Mouse (Mus musculus) forebrain, embryonic 11.5 days (tissue): ENCODE data around the gene Ptprcap. TPM values are rescaled to one million over a fixed set of nuclear protein-coding genes. Genes with fewer than 3 reads are reported as not detected.

Experiments used
- ATAC-seq: fragments of 200-750 bp; cut with Nextera tagmentation; replicated peaks from 2 replicates; pipeline ENCODE4 v1.8.0; 2017; ENCODE audit warnings: moderate TSS enrichment; ENCODE audit not compliant: low FRiP score
- DNase-seq: peaks from one replicate; pipeline ENCODE4 v3.0.0-alpha.2; 2017; ENCODE audit warnings: low spot score
- H3K27ac ChIP-seq: fragments of 300-500 bp; sonication (generic); 2 replicates; pipeline ENCODE4 v1.5.1; 2014; ENCODE audit warnings: low read depth, low read length
- H3K27me3 ChIP-seq: fragments of 300-500 bp; sonication (generic); 2 replicates; pipeline ENCODE4 v1.6.1; 2014; ENCODE audit warnings: mild to moderate bottlenecking, low read length, mixed read lengths; ENCODE audit not compliant: control insufficient read depth, insufficient read depth
- H3K36me3 ChIP-seq: fragments of 300-500 bp; sonication (generic); 2 replicates; pipeline ENCODE4 v1.6.1; 2014; ENCODE audit warnings: mild to moderate bottlenecking, low read length, moderate library complexity, mixed read lengths; ENCODE audit not compliant: control insufficient read depth, insufficient read depth
- H3K4me1 ChIP-seq: fragments of 300-500 bp; sonication (generic); replicated peaks from 2 replicates; pipeline ENCODE4 v1.6.1; 2014; ENCODE audit warnings: low read length, mixed read lengths; ENCODE audit not compliant: control insufficient read depth, insufficient read depth
- H3K4me2 ChIP-seq: fragments of 300-500 bp; sonication (generic); 2 replicates; pipeline ENCODE4 v1.6.1; 2014; ENCODE audit warnings: low read depth, mild to moderate bottlenecking, low read length, moderate library complexity, mixed read lengths; ENCODE audit not compliant: severe bottlenecking
- H3K4me3 ChIP-seq: fragments of 300-500 bp; sonication (generic); 2 replicates; pipeline ENCODE4 v1.5.1; 2014; ENCODE audit warnings: low read depth, low read length
- H3K9ac ChIP-seq: fragments of 300-500 bp; sonication (generic); 2 replicates; pipeline ENCODE4 v1.6.1; 2014; ENCODE audit warnings: low read length
- H3K9me3 ChIP-seq: fragments of 300-500 bp; sonication (generic); 2 replicates; pipeline ENCODE4 v1.6.1; 2016; ENCODE audit warnings: low read length, mixed read lengths; ENCODE audit not compliant: control insufficient read depth
- WGBS: fragments of 180-500 bp; shearing (Covaris S2); extraction: QIAGEN DNeasy Blood & Tissue Kit; methylation state at CpG from one replicate; pipeline ENCODE4 v1.1.7; 2014; 5-methylcytosine and 5-hydroxymethylcytosine counted together
- polyA plus RNA-seq: library from polyadenylated mRNA; unstranded; fragments of >200 nt; fragmentation: Nextera tagmentation; extraction: Ambion mirVana; gene quantifications from 2 replicates; pipeline ENCODE4 v1.2.1, GENCODE M21; 2014

Ptprcap gene
- polyA plus RNA-seq, 1 experiment from 2014 or later = 0.96 TPM

- peak overlapping the region; percentile 69 for H3K4me3 ChIP-seq
- no peaks in the 10 kb centered on the region for H3K9me3 ChIP-seq
- peak overlapping the region; percentile 67 for H3K9ac ChIP-seq
- DNase-seq (no peak), ATAC-seq (peak; percentile 29; the same call in 1 of the 2 replicates)
- peak overlapping the region; percentile 87 for H3K4me2 ChIP-seq
- no peaks in the 10 kb centered on the region; the same call in 1 of the 2 replicates for H3K36me3 ChIP-seq
- WGBS = 29% methylated on average over 4 of the region's 4 CpGs
- H3K27me3 ChIP-seq = no peaks in the 10 kb centered on the region
- peak overlapping the region; percentile 53; the same call in 1 of the 2 replicates for H3K27ac ChIP-seq
- H3K4me1 ChIP-seq = peaks cover 6% of the 10 kb centered on the region
Measured at GRCm38 (mm10) chr19:4163543-4163887, 10.1 kb downstream of the Ptprcap start.

DNA sequence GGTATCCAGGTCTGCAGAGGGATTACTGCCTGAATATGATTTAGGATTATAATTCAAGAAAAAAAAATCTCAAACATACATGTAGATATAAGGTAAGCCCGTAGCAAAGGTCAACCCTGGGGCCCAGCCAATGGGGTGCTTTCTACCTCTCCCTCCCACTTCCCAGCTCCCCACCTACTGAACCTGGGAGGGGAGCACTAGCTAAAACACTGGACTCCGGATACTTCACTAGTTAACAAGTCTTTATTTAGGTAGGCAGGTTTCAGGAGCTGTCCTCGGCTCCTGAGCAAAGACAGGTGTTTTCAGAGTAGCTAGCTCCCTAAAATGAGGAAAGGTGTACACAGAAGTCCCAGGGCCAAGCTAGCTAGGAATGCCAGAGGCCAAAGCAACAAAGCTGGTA is 10.7 kb downstream of the Ptprcap start:
- ATAC-seq = no peak
- H3K36me3 ChIP-seq = no peaks in the 10 kb centered on the region; the same call in 1 of the 2 replicates
- no peak overlapping the region for H3K9ac ChIP-seq
- no peak for DNase-seq
- 78% methylated on average over 3 of the region's 3 CpGs for WGBS
- H3K27ac ChIP-seq = no peak overlapping the region
- no peaks in the 10 kb centered on the region for H3K27me3 ChIP-seq
- H3K4me2 ChIP-seq = no peak overlapping the region
- H3K4me3 ChIP-seq = no peak overlapping the region
- no peaks in the 10 kb centered on the region for H3K9me3 ChIP-seq
- H3K4me1 ChIP-seq = peaks cover 6% of the 10 kb centered on the region

DNA sequence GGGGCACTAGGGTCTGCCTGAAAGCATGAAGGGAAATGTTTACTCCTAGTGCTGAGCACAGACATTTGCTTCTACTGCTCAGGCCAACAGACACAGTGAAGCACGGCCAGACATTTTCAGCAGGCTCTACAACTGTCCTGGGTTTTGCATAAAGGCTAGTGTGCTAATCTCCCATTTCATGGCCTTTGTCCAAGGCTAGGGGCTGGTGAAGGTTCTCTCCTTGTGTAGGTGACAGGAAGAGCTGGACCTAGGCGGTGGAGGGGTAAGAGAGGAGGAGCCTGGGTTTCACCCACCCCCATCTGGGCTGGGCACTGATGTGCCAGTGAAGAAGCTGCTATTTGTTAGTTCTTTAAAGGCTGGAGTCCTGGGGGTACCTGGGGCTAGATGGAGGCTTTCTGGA is 11.3 kb downstream of the Ptprcap start:
- no peak for DNase-seq
- Histone ChIP-seq H3K27ac (no peak overlapping the region), H3K27me3 (no peaks in the 10 kb centered on the region), H3K9ac (no peak overlapping the region), H3K4me2 (no peak overlapping the region), H3K9me3 (no peaks in the 10 kb centered on the region), H3K4me1 (peaks cover 7% of the 10 kb centered on the region), H3K4me3 (no peak overlapping the region), H3K36me3 (no peaks in the 10 kb centered on the region; the same call in 1 of the 2 replicates)
- ATAC-seq = no peak
- WGBS = 73% methylated on average over 2 of the region's 2 CpGs

DNA sequence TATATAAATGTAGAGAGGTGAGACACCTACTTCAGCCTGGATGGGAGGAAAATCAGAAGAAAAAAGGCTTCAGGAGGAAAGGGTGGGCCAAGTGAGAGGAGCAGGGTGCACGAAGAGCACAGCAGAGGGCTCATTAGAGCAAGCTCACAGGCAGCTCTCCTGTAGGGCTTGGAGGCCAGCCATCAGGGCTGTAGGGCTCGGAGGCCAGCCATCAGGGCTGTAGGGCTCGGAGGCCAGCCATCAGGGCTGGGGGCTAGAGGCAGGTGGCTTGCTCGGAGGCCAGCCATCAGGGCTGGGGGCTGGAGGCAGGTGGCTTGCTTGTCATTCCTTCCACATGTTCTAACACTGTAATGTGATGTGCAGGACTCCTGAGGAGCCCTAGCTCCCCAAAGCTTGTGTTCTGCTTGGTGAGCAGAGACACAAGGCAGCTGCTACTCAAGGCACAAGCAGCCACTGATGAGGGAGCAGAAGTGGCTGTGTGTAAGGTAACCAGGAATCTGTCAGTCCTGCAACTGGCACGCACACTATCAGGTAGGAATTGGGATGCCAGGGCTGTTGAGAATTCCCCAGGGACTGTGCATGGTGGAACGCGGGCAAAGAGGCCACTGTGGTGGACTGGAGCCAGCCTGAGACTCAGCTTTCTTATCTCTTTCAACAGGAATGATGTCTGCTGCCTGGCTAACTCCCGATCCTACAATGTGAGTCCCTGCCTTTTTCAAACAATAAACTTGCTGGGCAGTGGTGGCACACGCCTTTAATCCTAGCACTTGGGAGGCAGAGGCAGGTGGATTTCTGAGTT is 13.5 kb downstream of the Ptprcap start:
- no peak overlapping the region for H3K4me2 ChIP-seq
- no peak overlapping the region for H3K27ac ChIP-seq
- H3K27me3 ChIP-seq = no peaks in the 10 kb centered on the region
- WGBS = 88% methylated on average over 9 of the region's 9 CpGs
- H3K9me3 ChIP-seq = no peaks in the 10 kb centered on the region
- H3K36me3 ChIP-seq = no peaks in the 10 kb centered on the region
- peaks cover 12% of the 10 kb centered on the region for H3K4me1 ChIP-seq
- DNase-seq = no peak
- no peak for ATAC-seq
- no peak overlapping the region for H3K4me3 ChIP-seq
- no peak overlapping the region for H3K9ac ChIP-seq

DNA sequence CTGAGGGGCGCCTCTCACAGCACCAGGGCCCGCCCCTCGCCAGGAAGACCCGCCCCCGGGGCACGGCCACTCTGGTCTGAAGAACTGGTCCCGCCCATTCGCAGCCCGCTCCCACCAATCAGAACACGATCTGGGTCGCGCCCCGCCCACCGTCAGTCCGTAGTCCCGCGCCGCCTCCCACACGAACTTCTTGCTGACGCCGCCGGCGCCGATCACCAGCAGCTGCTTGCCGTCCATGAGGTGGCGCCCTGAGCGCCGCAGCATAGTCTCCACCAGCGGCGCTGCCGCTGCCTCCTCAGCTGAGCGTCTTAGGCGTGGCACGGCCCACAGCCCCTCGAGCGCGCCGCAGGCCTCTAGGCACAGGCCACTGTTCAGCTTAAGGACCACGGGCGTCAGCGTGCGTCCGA is 16.0 kb downstream of the Ptprcap start:
- Histone ChIP-seq H3K27ac (peak overlapping the region; percentile 67), H3K36me3 (no peaks in the 10 kb centered on the region), H3K4me2 (peak overlapping the region; percentile 92), H3K4me3 (peak overlapping the region; percentile 37), H3K9me3 (no peaks in the 10 kb centered on the region), H3K9ac (peak overlapping the region; percentile 75), H3K4me1 (peaks cover 6% of the 10 kb centered on the region), H3K27me3 (no peaks in the 10 kb centered on the region)
- peak; percentile 94 for ATAC-seq
- WGBS = under 1% methylated on average over 42 of the region's 43 CpGs
- peak; percentile 100 for DNase-seq

DNA sequence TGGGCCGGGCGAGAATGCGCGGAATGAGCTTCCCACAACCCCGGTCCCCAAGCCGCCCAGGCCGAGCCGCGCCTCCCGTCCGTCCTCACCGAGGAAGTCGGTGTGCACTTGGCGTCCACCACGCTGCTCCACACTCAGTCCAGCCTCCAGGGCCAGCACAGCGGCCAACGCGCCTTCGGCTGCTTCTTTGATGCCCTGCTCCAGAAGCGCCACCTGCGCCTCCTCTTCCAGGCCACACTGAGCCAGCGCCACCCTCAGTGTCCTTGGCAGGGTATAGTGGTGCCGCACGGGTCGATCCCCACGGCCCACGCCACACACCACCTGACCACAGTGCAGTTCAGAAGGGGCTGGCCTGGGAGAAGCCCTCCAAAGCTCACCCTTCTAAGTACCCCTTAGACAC is 16.4 kb downstream of the Ptprcap start:
- peaks cover 6% of the 10 kb centered on the region for H3K4me1 ChIP-seq
- ATAC-seq (peak; percentile 63), DNase-seq (no peak)
- no peaks in the 10 kb centered on the region for H3K36me3 ChIP-seq
- H3K4me3 ChIP-seq = peak overlapping the region; percentile 37
- peak overlapping the region; percentile 67 for H3K27ac ChIP-seq
- H3K4me2 ChIP-seq = peak overlapping the region; percentile 92
- no peaks in the 10 kb centered on the region for H3K27me3 ChIP-seq
- H3K9me3 ChIP-seq = no peaks in the 10 kb centered on the region
- H3K9ac ChIP-seq = peak overlapping the region; percentile 75
- 10% methylated on average over 27 of the region's 27 CpGs for WGBS

DNA sequence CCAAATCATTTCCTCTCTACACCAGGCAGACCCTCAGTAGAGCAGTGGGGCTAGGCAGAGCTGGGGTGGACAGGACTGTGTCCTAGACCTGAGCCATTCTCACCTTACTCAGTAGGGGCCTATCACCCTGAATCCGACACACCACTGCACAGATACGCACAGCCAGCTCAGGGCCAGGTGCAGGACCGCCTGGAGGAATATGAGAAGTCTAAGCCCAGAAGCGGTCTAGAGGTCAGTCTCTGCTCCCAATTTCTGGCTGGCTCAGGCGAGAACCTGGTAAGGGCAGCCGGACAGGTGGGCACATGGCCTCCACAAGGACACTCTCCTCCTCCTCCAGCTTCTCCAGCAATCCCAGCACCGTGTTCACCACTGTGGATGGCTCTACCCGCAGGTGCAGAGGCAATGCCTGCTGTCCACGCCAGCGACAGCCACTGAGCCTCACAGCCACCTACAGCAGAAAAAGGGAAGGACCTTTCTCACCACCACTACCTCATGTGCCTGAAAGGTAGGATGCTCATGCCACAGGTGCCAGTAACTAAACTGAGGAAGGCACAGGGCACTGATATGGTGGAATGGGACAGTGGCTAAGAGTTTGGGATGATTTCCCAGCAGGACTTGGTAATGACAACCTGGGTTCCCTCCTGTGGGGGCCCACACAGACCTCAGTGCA is 17.5 kb downstream of the Ptprcap start:
- no peak overlapping the region for H3K4me2 ChIP-seq
- H3K9me3 ChIP-seq = no peaks in the 10 kb centered on the region
- H3K4me3 ChIP-seq = no peak overlapping the region
- ATAC-seq (no peak), DNase-seq (no peak)
- no peaks in the 10 kb centered on the region for H3K36me3 ChIP-seq
- peaks cover 13% of the 10 kb centered on the region for H3K4me1 ChIP-seq
- no peak overlapping the region for H3K27ac ChIP-seq
- no peak overlapping the region for H3K9ac ChIP-seq
- H3K27me3 ChIP-seq = no peaks in the 10 kb centered on the region
- 88% methylated on average over 10 of the region's 10 CpGs for WGBS

DNA sequence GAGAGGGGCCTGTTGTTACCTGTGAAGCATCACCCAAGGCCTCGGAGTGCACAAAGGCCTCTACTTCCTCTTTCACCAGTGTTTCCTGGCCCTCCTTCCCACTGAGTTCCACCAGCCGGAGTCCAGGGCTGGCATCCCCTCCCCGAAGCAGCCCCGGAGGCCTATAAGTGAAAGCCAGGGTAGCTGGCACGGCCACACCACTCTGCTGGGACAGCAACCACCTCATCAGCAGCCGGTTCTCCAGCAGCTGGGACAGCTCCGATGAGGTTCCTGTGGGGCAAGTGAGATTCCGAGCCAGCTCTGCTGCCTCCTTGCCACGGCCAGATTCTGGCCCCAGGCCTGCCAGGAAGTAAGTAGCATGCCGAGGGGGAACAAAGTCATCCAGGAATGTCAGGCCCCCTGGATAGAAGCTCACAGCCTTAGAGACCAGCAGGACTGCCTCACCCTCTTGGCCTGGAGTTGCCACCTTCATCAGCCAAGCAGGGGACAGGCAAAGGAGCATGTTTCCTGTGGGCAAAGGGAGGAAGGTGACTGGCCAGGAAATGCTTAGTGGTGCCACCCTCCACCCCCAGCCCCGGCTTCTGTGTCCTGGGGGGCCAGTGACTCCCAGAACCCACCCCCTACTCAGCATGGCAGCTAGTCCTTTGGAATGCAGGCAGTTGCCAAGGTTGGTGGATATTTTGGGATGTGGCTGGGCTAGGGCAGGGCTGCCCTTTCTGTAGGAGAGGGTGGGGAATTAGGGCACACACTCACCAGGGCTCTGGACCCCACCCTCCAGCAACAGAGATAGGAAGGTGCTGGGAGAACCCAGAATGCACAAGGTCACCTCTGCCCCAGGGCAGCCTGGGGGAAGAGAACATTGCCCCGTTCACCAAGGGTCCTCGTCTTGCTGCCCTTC is 18.2 kb downstream of the Ptprcap start:
- ATAC-seq (no peak), DNase-seq (no peak)
- Histone ChIP-seq H3K9me3 (no peaks in the 10 kb centered on the region), H3K4me3 (no peak overlapping the region), H3K9ac (no peak overlapping the region), H3K27ac (no peak overlapping the region), H3K27me3 (no peaks in the 10 kb centered on the region), H3K36me3 (no peaks in the 10 kb centered on the region), H3K4me2 (no peak overlapping the region), H3K4me1 (peaks cover 15% of the 10 kb centered on the region)
- WGBS = 68% methylated on average over 13 of the region's 13 CpGs
